Mouse (Mus musculus) lung, embryonic 15.5 days (tissue): ENCODE measurements around the gene Adgrf5. TPM values are rescaled to one million over a fixed set of nuclear protein-coding genes. Genes with fewer than 3 reads are reported as not detected.

Source experiments
- ATAC-seq: fragments of 200-750 bp; cut with Nextera tagmentation; 2 replicates; pipeline ENCODE4 v1.8.0; 2017; ENCODE audit warnings: moderate number of reproducible peaks, borderline replicate concordance; ENCODE audit not compliant: low FRiP score, low TSS enrichment; ENCODE audit errors: extremely low read depth
- H3K27ac ChIP-seq: fragments of 300-500 bp; sonication (generic); 2 replicates; pipeline ENCODE4 v1.5.1; 2015; ENCODE audit warnings: moderate library complexity, mild to moderate bottlenecking, inconsistent platforms
- H3K27me3 ChIP-seq: fragments of 300-500 bp; sonication (generic); 2 replicates; pipeline ENCODE4 v1.6.1; 2015; ENCODE audit warnings: inconsistent platforms
- H3K36me3 ChIP-seq: fragments of 300-500 bp; sonication (generic); 2 replicates; pipeline ENCODE4 v1.6.1; 2015; ENCODE audit warnings: inconsistent platforms
- H3K4me1 ChIP-seq: fragments of 300-500 bp; sonication (generic); 2 replicates; pipeline ENCODE4 v1.6.1; 2015; ENCODE audit warnings: inconsistent platforms
- H3K4me2 ChIP-seq: fragments of 300-500 bp; sonication (generic); 2 replicates; pipeline ENCODE4 v1.6.1; 2015; ENCODE audit warnings: inconsistent platforms, mild to moderate bottlenecking, moderate library complexity
- H3K4me3 ChIP-seq: fragments of 300-500 bp; sonication (generic); 2 replicates; pipeline ENCODE4 v1.5.1; 2015; ENCODE audit warnings: mild to moderate bottlenecking, inconsistent platforms
- H3K9ac ChIP-seq: fragments of 300-500 bp; sonication (generic); 2 replicates; pipeline ENCODE4 v1.6.1; 2015; ENCODE audit warnings: inconsistent platforms
- H3K9me3 ChIP-seq: fragments of 300-500 bp; sonication (generic); 2 replicates; pipeline ENCODE4 v1.6.1; 2016; ENCODE audit warnings: inconsistent platforms
- WGBS: fragments of 180-500 bp; shearing (Covaris S2); methylation state at CpG from one replicate; pipeline ENCODE4 v1.1.7; 2015; 5-methylcytosine and 5-hydroxymethylcytosine counted together
- polyA plus RNA-seq: library from polyadenylated mRNA; unstranded; fragments of >200 nt; fragmentation: Nextera tagmentation; extraction: Ambion mirVana; gene quantifications from 2 replicates; pipeline ENCODE4 v1.2.1, GENCODE M21; 2015

The Adgrf5 gene
- polyA plus RNA-seq, 1 experiment from 2014 or later: 25.0 TPM

GRCm38 (mm10) chr17:43357902-43358539 is 2.2 kb upstream of the Adgrf5 start:
- no peaks in the 10 kb centered on the region for H3K9me3 ChIP-seq
- no peak for ATAC-seq
- peaks cover 25% of the 10 kb centered on the region for H3K4me1 ChIP-seq
- peak overlapping the region; percentile 28 for H3K4me2 ChIP-seq
- H3K36me3 ChIP-seq: no peaks in the 10 kb centered on the region
- H3K4me3 ChIP-seq: no peak overlapping the region
- no peak overlapping the region for H3K9ac ChIP-seq
- H3K27me3 ChIP-seq: no peaks in the 10 kb centered on the region
- 14% methylated on average over 9 of the region's 9 CpGs for WGBS
- H3K27ac ChIP-seq: 0 out of 2 replicates have a peak overlapping the region, but pooled peaks have one; percentile 31

GRCm38 (mm10) chr17:43361021-43361420 is 770 bp downstream of the Adgrf5 start:
- no peaks in the 10 kb centered on the region for H3K27me3 ChIP-seq
- no peaks in the 10 kb centered on the region for H3K9me3 ChIP-seq
- WGBS: 63% methylated on average over 11 of the region's 11 CpGs
- peak overlapping the region; percentile 50 for H3K4me2 ChIP-seq
- peak overlapping the region; percentile 38 for H3K4me3 ChIP-seq
- H3K36me3 ChIP-seq: no peaks in the 10 kb centered on the region
- ATAC-seq: no peak
- H3K4me1 ChIP-seq: peaks cover 35% of the 10 kb centered on the region
- H3K27ac ChIP-seq: peak overlapping the region; percentile 79; the same call in 1 of the 2 replicates
- 0 out of 2 replicates have a peak overlapping the region, but pooled peaks have one; percentile 2 for H3K9ac ChIP-seq

GRCm38 (mm10) chr17:43362362-43362761 is 2.1 kb downstream of the Adgrf5 start:
- Histone ChIP-seq H3K27me3 (no peaks in the 10 kb centered on the region), H3K9me3 (no peaks in the 10 kb centered on the region), H3K4me2 (peak overlapping the region; percentile 50), H3K9ac (no peak overlapping the region), H3K4me3 (peak overlapping the region; percentile 9; the same call in 1 of the 2 replicates), H3K36me3 (no peaks in the 10 kb centered on the region), H3K4me1 (peaks cover 35% of the 10 kb centered on the region), H3K27ac (no peak overlapping the region)
- no peak for ATAC-seq
- WGBS: 27% methylated on average over 11 of the region's 11 CpGs

- peak overlapping the region; percentile 50 for H3K4me2 ChIP-seq
- ATAC-seq: no peak
- no peak overlapping the region for H3K27ac ChIP-seq
- H3K4me3 ChIP-seq: peak overlapping the region; percentile 9; the same call in 1 of the 2 replicates
- H3K9me3 ChIP-seq: no peaks in the 10 kb centered on the region
- peaks cover 37% of the 10 kb centered on the region for H3K4me1 ChIP-seq
- H3K27me3 ChIP-seq: no peaks in the 10 kb centered on the region
- WGBS: 56% methylated on average over 6 of the region's 6 CpGs
- no peak overlapping the region for H3K9ac ChIP-seq
- no peaks in the 10 kb centered on the region for H3K36me3 ChIP-seq
These were observed 2.6 kb downstream of the Adgrf5 start for GRCm38 (mm10) chr17:43362881-43363280.

- WGBS: 48% methylated on average over 6 of the region's 6 CpGs
- Histone ChIP-seq H3K9ac (no peak overlapping the region), H3K27ac (no peak overlapping the region), H3K9me3 (no peaks in the 10 kb centered on the region), H3K4me2 (no peak overlapping the region), H3K4me1 (peaks cover 35% of the 10 kb centered on the region; the same call in 1 of the 2 replicates), H3K36me3 (no peaks in the 10 kb centered on the region), H3K27me3 (no peaks in the 10 kb centered on the region), H3K4me3 (no peak overlapping the region)
- ATAC-seq: no peak
These were observed 3.7 kb downstream of the Adgrf5 start for GRCm38 (mm10) chr17:43363921-43364320.

- H3K4me1 ChIP-seq: peaks cover 28% of the 10 kb centered on the region; the same call in 1 of the 2 replicates
- no peaks in the 10 kb centered on the region for H3K27me3 ChIP-seq
- 0 out of 2 replicates have a peak overlapping the region, but pooled peaks have one; percentile 4 for H3K27ac ChIP-seq
- no peak overlapping the region for H3K4me3 ChIP-seq
- no peak overlapping the region for H3K9ac ChIP-seq
- no peaks in the 10 kb centered on the region for H3K36me3 ChIP-seq
- WGBS: 54% methylated on average over 6 of the region's 6 CpGs
- H3K9me3 ChIP-seq: no peaks in the 10 kb centered on the region
- ATAC-seq: no peak
- H3K4me2 ChIP-seq: no peak overlapping the region
These were observed 5.0 kb downstream of the Adgrf5 start for GRCm38 (mm10) chr17:43365297-43365696.

- Histone ChIP-seq H3K9ac (no peak overlapping the region), H3K4me3 (no peak overlapping the region), H3K27ac (peak overlapping the region; percentile 32; the same call in 1 of the 2 replicates), H3K9me3 (no peaks in the 10 kb centered on the region), H3K4me1 (peaks cover 28% of the 10 kb centered on the region; the same call in 1 of the 2 replicates), H3K4me2 (no peak overlapping the region), H3K27me3 (no peaks in the 10 kb centered on the region), H3K36me3 (no peaks in the 10 kb centered on the region)
- no peak for ATAC-seq
- 54% methylated on average over 9 of the region's 9 CpGs for WGBS
These were observed 6.2 kb downstream of the Adgrf5 start for GRCm38 (mm10) chr17:43366486-43366885.

- no peak overlapping the region for H3K4me2 ChIP-seq
- no peak overlapping the region for H3K4me3 ChIP-seq
- no peak for ATAC-seq
- H3K27me3 ChIP-seq: no peaks in the 10 kb centered on the region
- no peaks in the 10 kb centered on the region for H3K9me3 ChIP-seq
- no peak overlapping the region for H3K9ac ChIP-seq
- H3K4me1 ChIP-seq: peaks cover 20% of the 10 kb centered on the region
- WGBS: 45% methylated on average over 5 of the region's 5 CpGs
- no peaks in the 10 kb centered on the region for H3K36me3 ChIP-seq
- H3K27ac ChIP-seq: peak overlapping the region; percentile 65
These were observed 7.9 kb downstream of the Adgrf5 start for GRCm38 (mm10) chr17:43368171-43368576.

GRCm38 (mm10) chr17:43372604-43373003 is 12.4 kb downstream of the Adgrf5 start:
- no peak for ATAC-seq
- Histone ChIP-seq H3K9ac (no peak overlapping the region), H3K27ac (peak overlapping the region; percentile 84), H3K4me1 (peaks cover 51% of the 10 kb centered on the region), H3K4me3 (no peak overlapping the region), H3K4me2 (no peak overlapping the region), H3K9me3 (no peaks in the 10 kb centered on the region), H3K36me3 (no peaks in the 10 kb centered on the region), H3K27me3 (no peaks in the 10 kb centered on the region)
- WGBS: 56% methylated on average over 4 of the region's 4 CpGs

- no peaks in the 10 kb centered on the region for H3K9me3 ChIP-seq
- no peak overlapping the region for H3K9ac ChIP-seq
- H3K4me2 ChIP-seq: peak overlapping the region; percentile 22
- no peaks in the 10 kb centered on the region for H3K27me3 ChIP-seq
- whole genome bisulfite sequencing: 11% methylated on average over 4 of the region's 4 CpGs
- H3K4me3 ChIP-seq: no peak overlapping the region
- no peak for ATAC-seq
- peak overlapping the region; percentile 84 for H3K27ac ChIP-seq
- H3K36me3 ChIP-seq: no peaks in the 10 kb centered on the region
- peaks cover 45% of the 10 kb centered on the region for H3K4me1 ChIP-seq
These were observed 13.8 kb downstream of the Adgrf5 start for GRCm38 (mm10) chr17:43374020-43374419.

- Histone ChIP-seq H3K4me2 (no peak overlapping the region), H3K4me1 (peaks cover 45% of the 10 kb centered on the region), H3K9me3 (no peaks in the 10 kb centered on the region), H3K27ac (peak overlapping the region; percentile 53), H3K36me3 (no peaks in the 10 kb centered on the region), H3K4me3 (no peak overlapping the region), H3K27me3 (no peaks in the 10 kb centered on the region), H3K9ac (no peak overlapping the region)
- WGBS: 47% methylated on average over 5 of the region's 5 CpGs
- ATAC-seq: no peak
These were observed 16.3 kb downstream of the Adgrf5 start for GRCm38 (mm10) chr17:43376527-43376926.

GRCm38 (mm10) chr17:43378703-43379102 is 18.5 kb downstream of the Adgrf5 start:
- no peaks in the 10 kb centered on the region for H3K36me3 ChIP-seq
- H3K9me3 ChIP-seq: no peaks in the 10 kb centered on the region
- H3K4me2 ChIP-seq: no peak overlapping the region
- H3K4me1 ChIP-seq: peaks cover 36% of the 10 kb centered on the region
- H3K27me3 ChIP-seq: no peaks in the 10 kb centered on the region
- WGBS: 76% methylated on average over 5 of the region's 5 CpGs
- no peak overlapping the region for H3K27ac ChIP-seq
- H3K9ac ChIP-seq: no peak overlapping the region
- ATAC-seq: no peak
- no peak overlapping the region for H3K4me3 ChIP-seq
